Mouse (Mus musculus): Measurements from ENCODE around the gene Myt1l. TPM values are rescaled to one million over a fixed set of nuclear protein-coding genes. Genes with fewer than 3 reads are reported as not detected.

Gene Myt1l
- polyA plus RNA-seq, 1 experiment from 2014 or later: 4.3 TPM

DNA sequence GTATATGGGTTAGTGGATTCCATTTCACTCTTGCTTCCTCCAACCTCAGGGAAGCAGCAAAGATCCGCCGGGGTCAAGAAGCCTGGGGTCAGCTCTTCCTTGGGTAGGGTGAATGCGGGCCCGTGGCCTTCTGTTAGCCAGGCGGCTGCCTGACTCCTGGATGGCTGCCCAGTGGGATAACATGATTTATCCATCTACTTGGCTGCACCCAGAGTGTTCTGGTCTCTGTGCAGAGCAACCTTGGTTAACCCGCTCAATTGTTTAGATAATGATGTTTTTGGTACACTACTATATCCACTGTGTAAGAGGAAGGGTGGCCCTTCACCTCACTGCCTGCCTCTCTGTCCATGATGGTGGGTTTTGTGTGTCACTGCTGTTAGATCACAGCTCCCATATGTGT is 423.9 kb downstream of the Myt1l start:
- no peak overlapping the region for H3K27ac ChIP-seq
- H3K4me1 ChIP-seq: peaks cover 68% of the 10 kb centered on the region
- no peaks in the 10 kb centered on the region for H3K27me3 ChIP-seq
- 83% methylated on average over 6 of the region's 6 CpGs for WGBS
- no peaks in the 10 kb centered on the region for H3K36me3 ChIP-seq
- no peak overlapping the region for H3K4me3 ChIP-seq
- no peak overlapping the region for H3K9ac ChIP-seq
- H3K9me3 ChIP-seq: no peaks in the 10 kb centered on the region
- no peak overlapping the region for H3K4me2 ChIP-seq
- ATAC-seq (ENCODE audit: insufficient number of reproducible peaks, insufficient read depth, low FRiP score, low TSS enrichment, low read depth): no peak

DNA sequence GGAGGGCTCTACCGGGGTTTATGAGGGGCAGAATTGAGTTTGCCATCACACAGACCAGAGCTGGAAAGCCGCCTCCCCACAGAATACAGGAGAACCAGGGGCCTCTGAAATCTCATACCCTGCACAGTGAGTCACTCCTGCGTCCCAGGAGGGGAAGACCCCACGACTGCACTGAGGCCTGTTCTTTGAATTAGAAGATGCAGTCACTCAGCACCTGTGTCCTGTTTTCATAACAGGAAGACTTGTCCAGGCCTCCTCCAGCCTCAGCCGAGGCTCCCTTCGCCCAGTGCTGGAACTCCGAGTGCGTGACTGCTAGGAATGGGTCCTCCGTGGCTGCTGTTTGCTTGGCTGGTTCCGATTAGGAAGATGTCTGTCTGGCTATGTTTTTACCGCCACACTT is 425.8 kb downstream of the Myt1l start:
- WGBS: 33% methylated on average over 11 of the region's 11 CpGs
- no peaks in the 10 kb centered on the region for H3K9me3 ChIP-seq
- H3K36me3 ChIP-seq: no peaks in the 10 kb centered on the region
- H3K27ac ChIP-seq: peak overlapping the region; percentile 75
- no peak overlapping the region for H3K9ac ChIP-seq
- ATAC-seq (ENCODE audit: insufficient number of reproducible peaks, insufficient read depth, low FRiP score, low TSS enrichment, low read depth): no peak
- H3K4me3 ChIP-seq: no peak overlapping the region
- H3K4me1 ChIP-seq: peaks cover 63% of the 10 kb centered on the region
- H3K4me2 ChIP-seq: no peak overlapping the region
- no peaks in the 10 kb centered on the region for H3K27me3 ChIP-seq

DNA sequence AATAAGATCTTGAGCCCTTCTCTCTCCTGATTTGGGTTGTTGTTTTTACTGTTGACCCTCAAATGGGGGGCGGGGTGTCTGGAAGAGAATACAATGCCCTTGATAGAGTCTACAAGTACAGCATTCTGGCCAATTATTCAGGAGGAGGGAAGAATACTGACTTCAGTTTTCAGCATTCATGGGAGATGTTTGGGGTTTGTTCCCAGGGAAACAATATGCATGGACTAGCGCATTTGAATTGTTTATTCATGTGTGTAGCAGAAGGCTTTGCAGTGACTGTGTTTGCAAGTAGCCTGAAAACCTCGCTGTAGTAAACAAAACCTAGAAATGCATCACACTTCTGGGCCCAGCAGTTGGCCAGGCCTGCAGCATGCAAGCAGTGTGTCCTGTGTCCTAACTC is 426.3 kb downstream of the Myt1l start:
- H3K36me3 ChIP-seq: no peaks in the 10 kb centered on the region
- H3K4me2 ChIP-seq: no peak overlapping the region
- peaks cover 58% of the 10 kb centered on the region for H3K4me1 ChIP-seq
- ATAC-seq (ENCODE audit: insufficient number of reproducible peaks, insufficient read depth, low FRiP score, low TSS enrichment, low read depth): no peak
- 68% methylated on average over 3 of the region's 3 CpGs for WGBS
- no peaks in the 10 kb centered on the region for H3K27me3 ChIP-seq
- peak overlapping the region; percentile 75 for H3K27ac ChIP-seq
- no peak overlapping the region for H3K4me3 ChIP-seq
- no peak overlapping the region for H3K9ac ChIP-seq
- no peaks in the 10 kb centered on the region for H3K9me3 ChIP-seq

DNA sequence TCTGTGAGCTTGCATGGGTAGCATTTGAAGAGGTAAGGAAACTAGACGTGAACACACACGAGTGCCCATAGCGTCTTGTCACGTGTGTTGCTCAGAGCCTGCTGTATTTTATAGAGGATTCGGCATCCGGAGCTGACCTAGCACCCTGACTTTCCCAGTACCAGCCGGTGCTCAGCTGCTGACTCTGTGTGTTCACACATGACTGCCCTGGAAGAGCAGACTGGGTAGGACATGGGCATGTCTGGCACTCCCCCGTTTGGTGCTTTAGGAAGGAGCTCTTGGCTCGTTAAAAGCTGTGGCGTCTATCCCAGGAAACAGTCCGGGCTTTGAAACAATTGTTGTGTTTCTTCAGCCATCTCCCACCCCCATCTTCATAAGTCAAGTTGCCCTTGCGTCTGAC is 428.8 kb downstream of the Myt1l start:
- Histone ChIP-seq H3K4me1 (peaks cover 54% of the 10 kb centered on the region), H3K36me3 (no peaks in the 10 kb centered on the region), H3K4me3 (no peak overlapping the region), H3K27ac (no peak overlapping the region), H3K27me3 (no peaks in the 10 kb centered on the region), H3K4me2 (no peak overlapping the region), H3K9me3 (no peaks in the 10 kb centered on the region), H3K9ac (no peak overlapping the region)
- ATAC-seq (ENCODE audit: insufficient number of reproducible peaks, insufficient read depth, low FRiP score, low TSS enrichment, low read depth): no peak
- 82% methylated on average over 12 of the region's 12 CpGs for WGBS

DNA sequence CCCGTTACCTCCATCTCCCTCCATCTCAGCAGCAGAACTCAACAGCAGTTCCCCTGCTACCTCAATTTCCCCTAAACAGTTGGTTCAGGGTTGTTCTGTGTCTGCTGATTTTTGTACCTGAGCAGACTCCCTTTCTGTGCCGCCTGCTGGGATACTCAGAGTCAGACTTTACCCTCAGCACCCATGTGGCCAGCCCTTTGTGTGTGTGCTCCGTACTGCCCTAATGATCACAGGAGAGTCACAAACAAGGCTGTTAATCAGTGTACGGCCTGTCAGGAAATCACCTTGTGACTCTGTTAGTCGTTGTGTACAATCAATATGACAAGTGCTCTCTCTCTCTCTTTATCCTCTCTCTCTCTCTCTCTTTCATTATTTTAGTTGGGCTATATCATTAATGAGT is 430.5 kb downstream of the Myt1l start:
- 84% methylated on average over 5 of the region's 5 CpGs for WGBS
- no peaks in the 10 kb centered on the region for H3K9me3 ChIP-seq
- no peak overlapping the region for H3K4me2 ChIP-seq
- peaks cover 7% of the 10 kb centered on the region; the same call in 1 of the 2 replicates for H3K36me3 ChIP-seq
- no peak overlapping the region for H3K27ac ChIP-seq
- no peak overlapping the region for H3K4me3 ChIP-seq
- H3K27me3 ChIP-seq: no peaks in the 10 kb centered on the region
- H3K4me1 ChIP-seq: peaks cover 39% of the 10 kb centered on the region
- H3K9ac ChIP-seq: no peak overlapping the region
- no peak for ATAC-seq (ENCODE audit: insufficient number of reproducible peaks, insufficient read depth, low FRiP score, low TSS enrichment, low read depth)

DNA sequence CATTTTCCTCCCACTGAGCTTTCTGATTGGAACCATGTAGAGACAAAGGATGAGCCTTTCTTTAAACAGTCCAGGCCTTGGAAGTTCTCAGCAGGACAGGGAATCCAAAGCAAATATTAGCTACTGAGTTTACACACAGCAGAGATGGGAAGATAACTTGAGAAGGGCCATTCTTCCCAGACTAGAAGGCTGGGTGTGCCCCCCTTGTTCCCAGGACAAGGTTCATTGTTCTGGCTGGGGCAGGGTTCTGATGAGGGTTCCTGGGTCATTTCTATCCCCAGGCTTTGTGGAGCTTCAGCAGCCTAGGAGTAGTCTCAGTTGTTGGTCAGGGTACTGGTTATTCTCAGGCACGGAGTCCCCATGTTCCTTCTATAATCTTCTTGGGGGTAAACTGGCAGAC is 432.9 kb downstream of the Myt1l start:
- H3K4me2 ChIP-seq: no peak overlapping the region
- peaks cover 41% of the 10 kb centered on the region for H3K4me1 ChIP-seq
- no peak overlapping the region for H3K4me3 ChIP-seq
- H3K9me3 ChIP-seq: no peaks in the 10 kb centered on the region
- no peak overlapping the region for H3K27ac ChIP-seq
- H3K27me3 ChIP-seq: no peaks in the 10 kb centered on the region
- no peak overlapping the region for H3K9ac ChIP-seq
- H3K36me3 ChIP-seq: peaks cover 13% of the 10 kb centered on the region; the same call in 1 of the 2 replicates
- no peak for ATAC-seq (ENCODE audit: insufficient number of reproducible peaks, insufficient read depth, low FRiP score, low TSS enrichment, low read depth)
- 89% methylated on average over 1 of the region's 1 CpGs for WGBS

DNA sequence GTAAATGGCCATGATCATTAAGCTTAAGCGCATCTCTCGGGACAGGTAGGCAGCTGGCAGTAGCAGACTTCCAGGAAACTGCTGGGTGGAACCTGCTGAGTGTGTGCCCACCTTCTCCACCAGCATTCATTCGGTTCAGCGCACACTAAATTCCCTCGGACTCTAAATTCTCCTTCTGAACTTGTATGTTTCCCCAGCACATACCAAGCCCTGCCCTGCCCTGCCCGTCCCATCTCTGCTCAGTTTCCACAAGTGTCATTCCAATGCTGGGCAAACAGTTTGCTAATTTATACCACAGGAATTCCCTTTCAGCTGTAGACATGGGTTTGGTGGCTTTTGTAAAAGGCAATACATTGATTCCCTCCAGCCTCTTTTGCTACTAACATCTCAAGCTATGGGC is 436.8 kb downstream of the Myt1l start:
- Histone ChIP-seq H3K9me3 (no peaks in the 10 kb centered on the region), H3K4me3 (no peak overlapping the region), H3K4me1 (peaks cover 30% of the 10 kb centered on the region), H3K27me3 (no peaks in the 10 kb centered on the region), H3K4me2 (no peak overlapping the region), H3K36me3 (peaks cover 13% of the 10 kb centered on the region; the same call in 1 of the 2 replicates), H3K9ac (no peak overlapping the region), H3K27ac (peak overlapping the region; percentile 13; the same call in 1 of the 2 replicates)
- WGBS: 87% methylated on average over 6 of the region's 6 CpGs
- no peak for ATAC-seq (ENCODE audit: insufficient number of reproducible peaks, insufficient read depth, low FRiP score, low TSS enrichment, low read depth)

DNA sequence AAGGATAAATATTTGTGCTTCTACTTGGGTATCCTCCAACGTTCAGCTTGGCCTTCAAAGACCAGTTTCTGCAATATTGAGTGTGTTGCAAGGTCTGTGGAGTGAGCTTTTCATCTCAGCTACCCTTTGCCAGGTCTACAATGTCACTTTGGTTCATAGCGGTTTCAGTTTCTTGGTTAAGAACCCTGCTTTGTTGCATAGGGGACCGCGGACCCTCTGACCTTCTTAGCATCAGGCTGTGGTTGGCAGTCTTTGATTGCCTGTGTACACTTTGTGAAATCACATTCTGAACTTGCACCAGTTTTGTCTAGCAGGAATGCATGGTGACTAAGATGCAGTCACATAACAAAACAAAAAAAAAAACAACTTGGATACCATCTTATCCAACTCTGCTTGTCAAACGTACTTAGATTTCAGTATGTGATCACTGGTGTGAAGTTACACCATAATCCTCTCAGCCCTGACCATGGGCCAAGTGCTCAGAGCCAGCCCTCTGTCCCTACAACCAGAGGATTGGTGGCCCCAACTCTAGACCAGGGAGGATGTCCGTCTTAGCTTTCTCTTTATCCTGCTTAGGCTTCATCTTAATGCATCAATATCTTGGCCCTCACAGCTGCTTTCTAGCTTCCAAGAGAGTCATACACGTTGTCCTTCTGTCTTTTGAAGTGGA is 443.7 kb downstream of the Myt1l start:
- Histone ChIP-seq H3K4me1 (peaks cover 35% of the 10 kb centered on the region), H3K36me3 (peaks cover 23% of the 10 kb centered on the region), H3K9me3 (no peaks in the 10 kb centered on the region), H3K4me2 (no peak overlapping the region), H3K9ac (no peak overlapping the region), H3K27me3 (no peaks in the 10 kb centered on the region), H3K27ac (peak overlapping the region; percentile 53), H3K4me3 (no peak overlapping the region)
- ATAC-seq (ENCODE audit: insufficient number of reproducible peaks, insufficient read depth, low FRiP score, low TSS enrichment, low read depth): no peak
- 77% methylated on average over 7 of the region's 7 CpGs for WGBS

DNA sequence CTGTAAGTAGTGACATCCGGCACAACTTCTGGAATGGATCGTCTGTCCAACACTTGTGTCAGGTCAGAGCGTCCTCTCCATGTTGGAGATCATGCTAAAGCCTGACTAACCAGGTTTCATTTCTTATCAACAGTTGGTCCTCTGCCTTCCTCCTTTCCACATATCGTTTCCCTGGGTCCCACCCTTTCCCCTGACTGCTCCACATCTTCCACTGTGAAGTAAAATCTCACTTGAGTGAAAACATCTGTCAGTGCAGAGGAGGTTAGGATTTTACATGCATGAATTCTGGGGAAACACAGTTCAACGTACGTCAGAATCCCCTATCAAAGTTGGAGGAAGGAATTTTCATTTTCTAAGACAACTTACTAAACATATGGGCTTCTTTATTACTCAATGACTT is 444.3 kb downstream of the Myt1l start:
- H3K27ac ChIP-seq: peak overlapping the region; percentile 53
- H3K9ac ChIP-seq: no peak overlapping the region
- peaks cover 25% of the 10 kb centered on the region for H3K36me3 ChIP-seq
- H3K4me3 ChIP-seq: no peak overlapping the region
- WGBS: 45% methylated on average over 6 of the region's 6 CpGs
- H3K27me3 ChIP-seq: no peaks in the 10 kb centered on the region
- no peak for ATAC-seq (ENCODE audit: insufficient number of reproducible peaks, insufficient read depth, low FRiP score, low TSS enrichment, low read depth)
- H3K9me3 ChIP-seq: no peaks in the 10 kb centered on the region
- peaks cover 35% of the 10 kb centered on the region for H3K4me1 ChIP-seq
- H3K4me2 ChIP-seq: no peak overlapping the region
